Mouse (Mus musculus): ENCODE results near the gene Ccser1. TPM values are rescaled to one million over a fixed set of nuclear protein-coding genes. Genes with fewer than 3 reads are reported as not detected.
A peak's percentile ranks its signal among the peaks of the same experiment; 100 is the strongest.

Ccser1 gene
- total RNA-seq, 1 experiment, result 4.1 TPM

DNA sequence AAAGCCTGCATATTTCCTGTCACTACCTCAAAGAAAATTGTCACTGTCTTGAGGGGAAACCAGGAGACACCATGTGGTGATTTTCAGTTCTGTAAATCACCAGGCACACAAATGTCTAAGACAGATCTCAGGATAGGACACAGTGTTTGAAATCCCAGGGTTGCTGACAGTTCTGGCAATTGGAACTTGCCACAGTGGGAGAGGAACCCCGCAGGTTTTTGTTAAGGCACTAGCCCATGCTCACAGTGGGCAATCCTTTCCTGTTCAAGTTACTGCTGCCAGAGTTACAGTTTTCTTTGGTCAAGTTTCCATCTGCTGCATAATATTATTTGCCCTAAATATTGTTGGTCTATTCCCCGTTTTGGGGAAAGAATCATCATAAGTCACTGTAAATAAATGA is 1024.9 kb downstream of the Ccser1 start:
- in situ Hi-C loops (cut with MboI; ENCODE audit: low sequenced_read_pairs in 2 of 2, unreplicated experiment in 2 of 2), result no loop called here
- TF ChIP-seq HCFC1 (IDR thresholded peaks at IDR 0.05; ENCODE audit: borderline replicate concordance, insufficient read depth, low read length) (no peak), ZC3H11A (IDR thresholded peaks at IDR 0.05; ENCODE audit: borderline replicate concordance, low read depth, low read length) (no peak), CHD2 (IDR thresholded peaks at IDR 0.05; ENCODE audit: low read depth, low read length) (no peak), MAFK (IDR thresholded peaks at IDR 0.05; ENCODE audit: insufficient read depth, low read depth, low read length) (no peak), ZNF384 (IDR thresholded peaks at IDR 0.05; ENCODE audit: low read depth, low read length) (no peak)
- no peak overlapping the region for H3K4me3 ChIP-seq (ENCODE audit: insufficient read depth in 1 of 2, low read depth in 1 of 2, low read length in 2 of 2, poor library complexity in 1 of 2, severe bottlenecking in 1 of 2)
- H3K36me3 ChIP-seq (ENCODE audit: control insufficient read depth, insufficient read depth, low read length, poor library complexity, severe bottlenecking), result no peaks in the 10 kb centered on the region
- H3K27ac ChIP-seq (ENCODE audit: insufficient read depth, low read depth, low read length, poor library complexity, severe bottlenecking), result no peak overlapping the region
- no peaks in the 10 kb centered on the region for H3K9me3 ChIP-seq (ENCODE audit: control insufficient read depth, insufficient read depth, low read depth, low read length)
- H3K4me1 ChIP-seq (ENCODE audit: control insufficient read depth in 2 of 2, insufficient read depth in 2 of 2, low read length in 2 of 2, poor library complexity in 1 of 2), result no peaks in the 10 kb centered on the region
- H3K9ac ChIP-seq (ENCODE audit: insufficient read depth, low read depth, low read length, poor library complexity, severe bottlenecking), result no peak overlapping the region
- DNase-seq (ENCODE audit: low read depth, low spot score), result no peak

DNA sequence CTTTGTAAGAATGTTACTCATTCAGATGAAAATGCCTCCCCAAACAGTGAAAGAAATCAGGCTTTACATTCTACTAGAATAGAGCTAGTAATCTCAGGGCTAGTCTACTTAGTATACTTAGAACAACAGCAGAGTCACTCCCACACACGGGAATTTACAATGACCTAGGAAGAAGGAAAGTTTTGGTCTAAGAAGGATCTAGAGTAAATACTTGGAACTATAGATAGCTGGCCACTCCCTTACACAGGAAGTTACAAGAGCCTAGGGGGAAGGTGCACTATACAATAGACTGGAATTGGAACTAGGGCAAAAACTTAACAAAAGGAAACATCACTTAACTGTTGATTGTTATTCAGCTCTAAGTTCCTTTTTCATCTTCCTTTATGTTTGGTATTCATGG is 1041.7 kb downstream of the Ccser1 start:
- TF ChIP-seq ZNF384 (IDR thresholded peaks at IDR 0.05; ENCODE audit: low read depth, low read length), result no peak
- TF ChIP-seq CHD2 (IDR thresholded peaks at IDR 0.05; ENCODE audit: low read depth, low read length), result no peak
- TF ChIP-seq MAFK (IDR thresholded peaks at IDR 0.05; ENCODE audit: insufficient read depth, low read depth, low read length), result no peak
- no peak for TF ChIP-seq HCFC1 (IDR thresholded peaks at IDR 0.05; ENCODE audit: borderline replicate concordance, insufficient read depth, low read length)
- TF ChIP-seq ZC3H11A (IDR thresholded peaks at IDR 0.05; ENCODE audit: borderline replicate concordance, low read depth, low read length), result no peak
- Histone ChIP-seq H3K4me1 (ENCODE audit: control insufficient read depth in 2 of 2, insufficient read depth in 2 of 2, low read length in 2 of 2, poor library complexity in 1 of 2) (no peaks in the 10 kb centered on the region), H3K9ac (ENCODE audit: insufficient read depth, low read depth, low read length, poor library complexity, severe bottlenecking) (no peak overlapping the region), H3K36me3 (ENCODE audit: control insufficient read depth, insufficient read depth, low read length, poor library complexity, severe bottlenecking) (no peaks in the 10 kb centered on the region), H3K27ac (ENCODE audit: insufficient read depth, low read depth, low read length, poor library complexity, severe bottlenecking) (no peak overlapping the region), H3K4me3 (ENCODE audit: insufficient read depth in 1 of 2, low read depth in 1 of 2, low read length in 2 of 2, poor library complexity in 1 of 2, severe bottlenecking in 1 of 2) (no peak overlapping the region), H3K9me3 (ENCODE audit: control insufficient read depth, insufficient read depth, low read depth, low read length) (no peaks in the 10 kb centered on the region)
- in situ Hi-C loops (cut with MboI; ENCODE audit: low sequenced_read_pairs in 2 of 2, unreplicated experiment in 2 of 2), result no loop called here
- peak; percentile 24 for DNase-seq (ENCODE audit: low read depth, low spot score)

DNA sequence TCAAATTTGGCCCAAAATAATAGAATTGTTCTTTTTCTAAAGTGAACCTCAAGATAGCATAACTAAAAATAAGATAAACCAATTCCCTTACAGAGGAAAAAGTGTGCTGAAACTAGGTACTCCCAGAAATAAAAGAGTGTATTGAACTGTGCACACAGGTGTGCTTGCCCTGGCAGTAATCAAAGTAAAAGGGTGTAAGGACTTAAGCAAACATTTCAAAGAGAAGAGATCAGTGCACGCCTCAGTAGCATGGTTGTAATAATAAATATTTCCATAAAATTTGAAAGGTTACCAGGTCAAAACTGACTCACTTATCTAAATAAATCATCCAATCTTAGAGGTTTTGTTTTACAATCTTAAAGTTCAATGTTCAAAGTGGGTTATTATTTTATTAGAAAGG is 1083.8 kb downstream of the Ccser1 start:
- in situ Hi-C loops (cut with MboI; ENCODE audit: low sequenced_read_pairs in 2 of 2, unreplicated experiment in 2 of 2), result no loop called here
- Histone ChIP-seq H3K36me3 (ENCODE audit: control insufficient read depth, insufficient read depth, low read length, poor library complexity, severe bottlenecking) (no peaks in the 10 kb centered on the region), H3K9ac (ENCODE audit: insufficient read depth, low read depth, low read length, poor library complexity, severe bottlenecking) (no peak overlapping the region), H3K9me3 (ENCODE audit: control insufficient read depth, insufficient read depth, low read depth, low read length) (no peaks in the 10 kb centered on the region), H3K4me3 (ENCODE audit: insufficient read depth in 1 of 2, low read depth in 1 of 2, low read length in 2 of 2, poor library complexity in 1 of 2, severe bottlenecking in 1 of 2) (no peak overlapping the region), H3K4me1 (ENCODE audit: control insufficient read depth in 2 of 2, insufficient read depth in 2 of 2, low read length in 2 of 2, poor library complexity in 1 of 2) (no peaks in the 10 kb centered on the region), H3K27ac (ENCODE audit: insufficient read depth, low read depth, low read length, poor library complexity, severe bottlenecking) (no peak overlapping the region)
- no peak for DNase-seq (ENCODE audit: low read depth, low spot score)
- TF ChIP-seq HCFC1 (IDR thresholded peaks at IDR 0.05; ENCODE audit: borderline replicate concordance, insufficient read depth, low read length) (no peak), CHD2 (IDR thresholded peaks at IDR 0.05; ENCODE audit: low read depth, low read length) (no peak), ZNF384 (IDR thresholded peaks at IDR 0.05; ENCODE audit: low read depth, low read length) (no peak), MAFK (IDR thresholded peaks at IDR 0.05; ENCODE audit: insufficient read depth, low read depth, low read length) (no peak), ZC3H11A (IDR thresholded peaks at IDR 0.05; ENCODE audit: borderline replicate concordance, low read depth, low read length) (no peak)

DNA sequence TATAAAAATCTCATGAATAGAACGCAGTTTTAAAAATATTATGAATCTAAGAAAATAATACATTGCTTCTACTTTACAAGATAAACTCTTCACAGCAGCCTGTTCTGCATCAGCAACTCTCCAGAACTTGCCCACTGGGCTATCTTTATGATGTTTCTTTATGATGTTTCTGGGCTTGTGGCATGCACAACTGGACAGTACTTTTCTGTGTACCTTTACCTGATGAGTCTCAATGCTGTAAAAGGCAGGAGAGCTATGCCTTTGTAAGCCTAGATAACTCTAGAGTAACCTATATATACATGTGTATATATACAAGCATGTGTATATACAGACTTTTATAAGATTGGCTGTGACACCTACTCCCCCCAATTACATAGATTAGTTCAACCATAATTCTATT is 1084.4 kb downstream of the Ccser1 start:
- Histone ChIP-seq H3K9ac (ENCODE audit: insufficient read depth, low read depth, low read length, poor library complexity, severe bottlenecking) (no peak overlapping the region), H3K9me3 (ENCODE audit: control insufficient read depth, insufficient read depth, low read depth, low read length) (no peaks in the 10 kb centered on the region), H3K4me1 (ENCODE audit: control insufficient read depth in 2 of 2, insufficient read depth in 2 of 2, low read length in 2 of 2, poor library complexity in 1 of 2) (no peaks in the 10 kb centered on the region), H3K4me3 (ENCODE audit: insufficient read depth in 1 of 2, low read depth in 1 of 2, low read length in 2 of 2, poor library complexity in 1 of 2, severe bottlenecking in 1 of 2) (no peak overlapping the region), H3K36me3 (ENCODE audit: control insufficient read depth, insufficient read depth, low read length, poor library complexity, severe bottlenecking) (no peaks in the 10 kb centered on the region), H3K27ac (ENCODE audit: insufficient read depth, low read depth, low read length, poor library complexity, severe bottlenecking) (no peak overlapping the region)
- DNase-seq (ENCODE audit: low read depth, low spot score), result no peak
- in situ Hi-C loops (cut with MboI; ENCODE audit: low sequenced_read_pairs in 2 of 2, unreplicated experiment in 2 of 2), result no loop called here
- no peak for TF ChIP-seq ZNF384 (IDR thresholded peaks at IDR 0.05; ENCODE audit: low read depth, low read length)

DNA sequence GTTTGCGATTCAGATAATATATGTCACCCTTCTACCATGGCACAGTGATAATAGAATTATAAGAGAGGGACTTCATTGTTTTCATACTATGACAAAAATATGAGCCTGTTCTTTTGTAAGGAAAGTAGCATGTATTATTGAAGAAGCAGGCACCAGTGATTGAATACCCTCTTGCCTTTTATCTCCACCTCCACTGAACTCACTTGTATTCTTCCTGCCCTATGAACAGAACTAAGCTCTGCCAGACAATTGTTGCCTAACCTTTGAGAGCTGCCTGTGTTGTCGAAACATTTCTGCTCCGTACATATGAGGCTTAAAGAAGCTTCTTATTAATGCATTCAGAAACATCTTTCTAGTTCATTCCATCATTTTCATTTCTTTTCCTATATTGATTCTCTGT is 1101.1 kb downstream of the Ccser1 start:
- Histone ChIP-seq H3K4me1 (ENCODE audit: control insufficient read depth in 2 of 2, insufficient read depth in 2 of 2, low read length in 2 of 2, poor library complexity in 1 of 2) (no peaks in the 10 kb centered on the region), H3K4me3 (ENCODE audit: insufficient read depth in 1 of 2, low read depth in 1 of 2, low read length in 2 of 2, poor library complexity in 1 of 2, severe bottlenecking in 1 of 2) (no peak overlapping the region), H3K9ac (ENCODE audit: insufficient read depth, low read depth, low read length, poor library complexity, severe bottlenecking) (no peak overlapping the region), H3K36me3 (ENCODE audit: control insufficient read depth, insufficient read depth, low read length, poor library complexity, severe bottlenecking) (no peaks in the 10 kb centered on the region), H3K9me3 (ENCODE audit: control insufficient read depth, insufficient read depth, low read depth, low read length) (no peaks in the 10 kb centered on the region), H3K27ac (ENCODE audit: insufficient read depth, low read depth, low read length, poor library complexity, severe bottlenecking) (no peak overlapping the region)
- TF ChIP-seq CHD2 (IDR thresholded peaks at IDR 0.05; ENCODE audit: low read depth, low read length) (no peak), ZC3H11A (IDR thresholded peaks at IDR 0.05; ENCODE audit: borderline replicate concordance, low read depth, low read length) (no peak), MAFK (IDR thresholded peaks at IDR 0.05; ENCODE audit: insufficient read depth, low read depth, low read length) (no peak), HCFC1 (IDR thresholded peaks at IDR 0.05; ENCODE audit: borderline replicate concordance, insufficient read depth, low read length) (no peak), ZNF384 (IDR thresholded peaks at IDR 0.05; ENCODE audit: low read depth, low read length) (no peak)
- in situ Hi-C loops (cut with MboI; ENCODE audit: low sequenced_read_pairs in 2 of 2, unreplicated experiment in 2 of 2), result no loop called here
- no peak for DNase-seq (ENCODE audit: low read depth, low spot score)

All from ES-E14 (cell line).